Mouse (Mus musculus): ENCODE data around the gene Tle6. TPM values are rescaled to one million over a fixed set of nuclear protein-coding genes. Genes with fewer than 3 reads are reported as not detected.

Tle6 gene
- total and polyA plus RNA-seq, 3 experiments, result 16.9 to 31.9 TPM; not detected in 1

GRCm38 (mm10) chr10:81551597-81552102 lies 49.2 kb downstream of the Tle6 start (continued):
- 0 out of 2 replicates have a peak, but pooled peaks have one; percentile 27 for TF ChIP-seq ELF1 (IDR thresholded peaks at IDR 0.05; ENCODE audit: low read depth, low read length)
- 0 out of 2 replicates have a peak, but pooled peaks have one; percentile 8 for TF ChIP-seq TBP (IDR thresholded peaks at IDR 0.05; ENCODE audit: low read depth, low read length)
- peak; percentile 39; the same call in 1 of the 2 replicates for TF ChIP-seq TCF12 (IDR thresholded peaks at IDR 0.05; ENCODE audit: low read depth, low read length)
- peak; percentile 59 for TF ChIP-seq ZC3H11A (IDR thresholded peaks at IDR 0.05; ENCODE audit: low read depth, low read length)
- TF ChIP-seq RAD21 (IDR thresholded peaks at IDR 0.05; ENCODE audit: low read depth, low read length), result peak; percentile 77
- TF ChIP-seq POLR2AphosphoS2 (IDR thresholded peaks at IDR 0.05; ENCODE audit: low read length), result no peak
- peak; percentile 75 for TF ChIP-seq MXI1 (IDR thresholded peaks at IDR 0.05; ENCODE audit: low read depth, low read length)
- TF ChIP-seq JUND (IDR thresholded peaks at IDR 0.05; ENCODE audit: low read depth, low read length), result no peak; the same call in 1 of the 2 replicates
- no peak for TF ChIP-seq MEF2A (IDR thresholded peaks at IDR 0.05; ENCODE audit: extremely low read depth, insufficient replicate concordance, low read depth, low read length, poor library complexity, severe bottlenecking)
- peak; percentile 17 to 56; a peak in 2 of 4 replicates for TF ChIP-seq EP300 (IDR thresholded peaks at IDR 0.05; ENCODE audit: low read depth in 1 of 2, low read length in 2 of 2)
- 0 out of 2 replicates have a peak, but pooled peaks have one; percentile 31 for TF ChIP-seq MAFK (IDR thresholded peaks at IDR 0.05; ENCODE audit: borderline replicate concordance, low read depth, low read length)

GRCm38 (mm10) chr10:81550257-81550656 lies 50.6 kb downstream of the Tle6 start:
- H3K9me3 ChIP-seq (replicated peaks; ENCODE audit: insufficient read depth, low read length), result no peaks in the 10 kb centered on the region
- DNase-seq (ENCODE audit: low read depth, low spot score), result peak; percentile 82
- no peaks in the 10 kb centered on the region for H3K79me2 ChIP-seq (ENCODE audit: control insufficient read depth, insufficient read depth, low read length, poor library complexity)
- H3K27ac ChIP-seq (ENCODE audit: control insufficient read depth, low read depth, low read length), result no peak overlapping the region
- peaks cover 0 to 11% of the 10 kb centered on the region in 2 experiments; a peak in 2 of 4 replicates for H3K36me3 ChIP-seq (ENCODE audit: control insufficient read depth in 1 of 2, insufficient read depth in 2 of 2, low read length in 2 of 2)
- H3K9ac ChIP-seq (ENCODE audit: control insufficient read depth, low read depth, low read length, poor library complexity, severe bottlenecking), result peak overlapping the region; percentile 26; the same call in 1 of the 2 replicates
- no peaks in the 10 kb centered on the region for H3K27me3 ChIP-seq (ENCODE audit: control insufficient read depth in 1 of 2, insufficient read depth in 2 of 2, low read length in 2 of 2)
- H3K4me3 ChIP-seq (ENCODE audit: control insufficient read depth in 1 of 2, insufficient read depth in 1 of 2, low read depth in 2 of 2, low read length in 2 of 2), result no peak overlapping the region
- peaks cover 12 to 21% of the 10 kb centered on the region in 2 experiments for H3K4me1 ChIP-seq (ENCODE audit: control insufficient read depth in 1 of 2, insufficient read depth in 2 of 2, low read length in 2 of 2)
- TF ChIP-seq SMC3 (IDR thresholded peaks at IDR 0.05; ENCODE audit: low read depth, low read length) (peak; percentile 65), MAZ (IDR thresholded peaks at IDR 0.05; ENCODE audit: low read depth, low read length) (no peak), RAD21 (IDR thresholded peaks at IDR 0.05; ENCODE audit: low read depth, low read length) (peak; percentile 30), ZNF384 (IDR thresholded peaks at IDR 0.05; ENCODE audit: low read depth, low read length) (no peak), TBP (IDR thresholded peaks at IDR 0.05; ENCODE audit: low read depth, low read length) (no peak), KAT2A (conservative IDR thresholded peaks at IDR 0.05; ENCODE audit: low read depth, low read length) (no peak), RCOR1 (IDR thresholded peaks at IDR 0.05; ENCODE audit: low read depth, low read length) (no peak), CTCF (IDR thresholded peaks at IDR 0.05 in 2 of 3, conservative IDR thresholded peaks at IDR 0.05 in 1 of 3; ENCODE audit: control insufficient read depth in 1 of 3, insufficient read depth in 1 of 3, low read depth in 2 of 3, low read length in 3 of 3, poor library complexity in 1 of 3, severe bottlenecking in 1 of 3) (peak; percentile 86 to 96 (median 93))

- no peak for TF ChIP-seq CHD2 (IDR thresholded peaks at IDR 0.05; ENCODE audit: low read length)
- TF ChIP-seq BHLHE40 (IDR thresholded peaks at IDR 0.05; ENCODE audit: borderline replicate concordance, low read depth, low read length), result no peak
- no peak for TF ChIP-seq ZNF384 (IDR thresholded peaks at IDR 0.05; ENCODE audit: low read depth, low read length)
- TF ChIP-seq UBTF (IDR thresholded peaks at IDR 0.05; ENCODE audit: borderline replicate concordance, insufficient read depth, low read depth, low read length), result no peak
- no peak for TF ChIP-seq MYC (IDR thresholded peaks at IDR 0.05; ENCODE audit: low read depth, low read length)
- peaks cover 12 to 24% of the 10 kb centered on the region in 2 experiments for H3K4me1 ChIP-seq (ENCODE audit: control insufficient read depth in 1 of 2, insufficient read depth in 2 of 2, low read length in 2 of 2)
- DNase-seq (ENCODE audit: low read depth, low spot score), result no peak
- H3K79me2 ChIP-seq (ENCODE audit: control insufficient read depth, insufficient read depth, low read length, poor library complexity), result peaks cover 10% of the 10 kb centered on the region
- H3K27ac ChIP-seq (ENCODE audit: control insufficient read depth, low read depth, low read length), result no peak overlapping the region
- H3K9me3 ChIP-seq (replicated peaks; ENCODE audit: insufficient read depth, low read length), result no peaks in the 10 kb centered on the region
- H3K27me3 ChIP-seq (ENCODE audit: control insufficient read depth in 1 of 2, insufficient read depth in 2 of 2, low read length in 2 of 2), result no peaks in the 10 kb centered on the region
- H3K36me3 ChIP-seq (ENCODE audit: control insufficient read depth in 1 of 2, insufficient read depth in 2 of 2, low read length in 2 of 2), result peaks cover 0 to 11% of the 10 kb centered on the region in 2 experiments; a peak in 2 of 4 replicates
- no peak overlapping the region for H3K4me3 ChIP-seq (ENCODE audit: control insufficient read depth in 1 of 2, insufficient read depth in 1 of 2, low read depth in 2 of 2, low read length in 2 of 2)
- no peak overlapping the region for H3K9ac ChIP-seq (ENCODE audit: control insufficient read depth, low read depth, low read length, poor library complexity, severe bottlenecking)
Observed at GRCm38 (mm10) chr10:81548944-81549343, 51.9 kb downstream of the Tle6 start.
